In the genomic region with DNA sequence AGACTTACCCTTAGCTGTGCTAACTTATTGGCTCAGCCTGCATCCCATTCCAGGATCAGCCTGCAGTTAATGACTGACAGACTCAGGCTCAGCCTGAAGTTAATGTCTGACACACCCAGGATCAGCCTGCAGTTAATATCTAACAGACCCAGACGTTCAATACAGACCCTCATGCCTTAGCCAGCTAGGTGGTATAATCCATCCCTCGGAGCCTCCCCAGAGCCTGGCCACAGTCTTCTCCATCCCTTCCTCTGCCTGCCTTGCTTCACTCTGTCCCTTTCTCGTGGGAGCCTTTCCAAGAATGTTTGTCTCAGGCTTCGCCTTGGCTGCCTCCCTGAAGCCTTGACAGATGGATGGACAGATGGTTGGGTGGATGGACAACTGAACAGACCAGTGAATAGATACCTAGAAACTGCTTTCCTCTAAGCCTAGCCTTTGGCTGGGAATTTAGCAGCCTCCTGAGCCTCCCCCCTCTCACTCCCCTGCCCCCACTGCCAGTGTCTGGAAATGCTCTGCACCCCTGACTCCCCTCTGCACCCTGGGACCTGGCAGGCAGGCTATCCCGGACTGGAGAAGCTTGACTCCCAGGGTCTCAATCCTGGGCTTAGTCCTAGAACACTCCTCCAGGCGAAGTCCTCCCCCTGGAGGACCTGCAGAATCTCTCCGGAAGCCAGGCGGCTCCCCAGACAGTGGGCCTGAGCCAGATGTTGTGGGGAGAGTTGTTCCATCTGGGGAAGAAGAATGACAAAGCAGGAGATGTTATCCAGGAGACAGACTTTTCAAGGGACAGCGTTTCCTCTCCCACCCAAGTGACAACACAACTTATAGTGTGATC, we compare ENCODE assay signal across 9 mouse cellular contexts. TPM values are rescaled to one million over a fixed set of nuclear protein-coding genes. Genes with fewer than 3 reads are reported as not detected.
A peak's percentile ranks its signal among the peaks of the same experiment; 100 is the strongest.
DNase-seq lines count a peak whose midpoint lies in the region; ATAC-seq lines count a peak whose summit lies in the region.
"Had no signal": no experiment of that assay in that cellular context is flagged by ENCODE, and none has a peak within 500 bp of the region (broad histone marks: within the 10 kb centered on the region; RNA-seq: fewer than 3 reads in every experiment).

No protein-coding gene starts in this region.

- peak overlapping the region; percentile 14; the same call in 1 of the 2 replicates for H3K4me2 ChIP-seq in kidney, embryonic 16.5 days (replicated peaks; ENCODE audit: low read depth, low read length)

- no peak overlapping the region for H3K27ac ChIP-seq in heart, embryonic 10.5 days
- H3K27ac ChIP-seq in kidney, embryonic 16.5 days (ENCODE audit: low read length), result peak overlapping the region; percentile 93

- no peaks in the 10 kb centered on the region for H3K9me3 ChIP-seq in heart, embryonic 10.5 days
- no peaks in the 10 kb centered on the region for H3K9me3 ChIP-seq in kidney, embryonic 16.5 days (ENCODE audit: low read length)

- H3K36me3 ChIP-seq in heart, embryonic 10.5 days, result no peaks in the 10 kb centered on the region
- H3K36me3 ChIP-seq in kidney, embryonic 16.5 days (ENCODE audit: insufficient read depth, low read length), result no peaks in the 10 kb centered on the region

- 50% methylated on average over 9 of the region's 9 CpGs for WGBS in heart, embryonic 10.5 days
- 34% methylated on average over 9 of the region's 9 CpGs for WGBS in kidney, embryonic 16.5 days

- peaks cover 28% of the 10 kb centered on the region for H3K27me3 ChIP-seq in heart, embryonic 10.5 days (ENCODE audit: insufficient read depth, poor library complexity, severe bottlenecking)
- H3K27me3 ChIP-seq in kidney, embryonic 16.5 days (ENCODE audit: insufficient read depth, low read length), result no peaks in the 10 kb centered on the region

- peaks cover 16% of the 10 kb centered on the region; the same call in 1 of the 2 replicates for H3K4me1 ChIP-seq in heart, embryonic 10.5 days
- peaks cover 33% of the 10 kb centered on the region for H3K4me1 ChIP-seq in kidney, embryonic 16.5 days (ENCODE audit: insufficient read depth, low read length)

- H3K4me3 ChIP-seq in heart, embryonic 10.5 days, result no peak overlapping the region
- H3K4me3 ChIP-seq in kidney, embryonic 16.5 days (ENCODE audit: low read length), result no peak overlapping the region

- peak; percentile 85 for ATAC-seq in cerebellum, adult (ENCODE audit: insufficient number of reproducible peaks, low FRiP score, low TSS enrichment)
- peak; percentile 83 for ATAC-seq in kidney, embryonic 16.5 days (ENCODE audit: low FRiP score, low TSS enrichment)
- ATAC-seq in inflammation-experienced regulatory T-cells, adult 6 months, result no peak

- H3K9ac ChIP-seq in kidney, embryonic 16.5 days (replicated peaks; ENCODE audit: low read length), result peak overlapping the region; percentile 49

- DNase-seq in heart, adult 18-20 months, result peak; percentile 73 to 85
- DNase-seq in heart, embryonic 10.5 days (ENCODE audit: low spot score), result no peak
- peak; percentile 76 to 77 for DNase-seq in heart, adult 9 months (ENCODE audit: low spot score in 2 of 2)
- DNase-seq in adrenal gland, postnatal 25 days, result no peak
- no peak for DNase-seq in adrenal gland, adult 8-10 months

RNA-seq across cellular contexts. Expression of gene D630003M21Rik, which starts 13.5 kb away (rescaled TPM):
- total RNA-seq in heart, adult 18-20 months (2021), result 1 to 10 TPM; 5.1 to 5.4 TPM
- 0.73 and 0.91 TPM in 2 replicates for polyA plus RNA-seq in heart, embryonic 10.5 days (2016; fragmentation: Nextera tagmentation; extraction: Ambion mirVana)
- 8.3 and 9.0 TPM in 2 replicates for polyA plus RNA-seq in kidney, embryonic 16.5 days (2015; fragmentation: Nextera tagmentation; extraction: Ambion mirVana)
- total RNA-seq in adrenal gland, postnatal 25 days (2021), result 1.3 and 2.4 TPM in 2 replicates
- not detected for polyA plus RNA-seq in inflammation-experienced regulatory T-cells, adult 6 months (2017; shearing (Covaris generic))
- total RNA-seq in adrenal gland, adult 8-10 months (2022), result 1 to 10 TPM; 1.4 to 7.8 (median 4.4) TPM

RNA-seq across cellular contexts. Expression of gene Bpi, which starts 42.4 kb away (rescaled TPM):
- not detected for total RNA-seq in heart, adult 18-20 months (2021)
- polyA plus RNA-seq in heart, embryonic 10.5 days (2016; fragmentation: Nextera tagmentation; extraction: Ambion mirVana), result not detected in 2 replicates
- polyA plus RNA-seq in kidney, embryonic 16.5 days (2015; fragmentation: Nextera tagmentation; extraction: Ambion mirVana), result 0.18 TPM in 1 of 2 replicates, not detected in the other
- total RNA-seq in adrenal gland, postnatal 25 days (2021), result not detected in 2 replicates
- polyA plus RNA-seq in inflammation-experienced regulatory T-cells, adult 6 months (2017; shearing (Covaris generic)), result not detected
- not detected for total RNA-seq in adrenal gland, adult 8-10 months (2022)
- polyA plus RNA-seq: large intestine, adult 2 months had no signal

Comparison
In these comparisons a context has a peak if more than half of its experiments do, and no peak if none do; other contexts are left out.
1. DNase-seq: peak in heart, adult 18-20 months (2 of 2) and heart, adult 9 months (2 of 2); none in heart, embryonic 10.5 days (single experiment), adrenal gland, postnatal 25 days (single experiment) and adrenal gland, adult 8-10 months (single experiment).